Mouse (Mus musculus) midbrain, embryonic 15.5 days (tissue): Measurements from ENCODE around the gene Epha4. TPM values are rescaled to one million over a fixed set of nuclear protein-coding genes. Genes with fewer than 3 reads are reported as not detected.

ENCODE experiments used
- ATAC-seq: fragments of 200-750 bp; cut with Nextera tagmentation; replicated peaks from 2 replicates; pipeline ENCODE4 v1.8.0; 2017; ENCODE audit warnings: moderate TSS enrichment
- H3K27ac ChIP-seq: fragments of 300-500 bp; sonication (generic); 2 replicates; pipeline ENCODE4 v1.5.1; 2015; ENCODE audit warnings: mild to moderate bottlenecking, inconsistent platforms
- H3K27me3 ChIP-seq: fragments of 300-500 bp; sonication (generic); replicated peaks from 2 replicates; pipeline ENCODE4 v1.6.1; 2015; ENCODE audit warnings: inconsistent platforms
- H3K36me3 ChIP-seq: fragments of 300-500 bp; sonication (generic); replicated peaks from 2 replicates; pipeline ENCODE4 v1.6.1; 2015; ENCODE audit warnings: inconsistent platforms
- H3K4me1 ChIP-seq: fragments of 300-500 bp; sonication (generic); 2 replicates; pipeline ENCODE4 v1.6.1; 2015; ENCODE audit warnings: inconsistent platforms
- H3K4me2 ChIP-seq: fragments of 300-500 bp; sonication (generic); 2 replicates; pipeline ENCODE4 v1.6.1; 2015; ENCODE audit warnings: inconsistent platforms, mild to moderate bottlenecking, moderate library complexity
- H3K4me3 ChIP-seq: fragments of 300-500 bp; sonication (generic); 2 replicates; pipeline ENCODE4 v1.5.1; 2015; ENCODE audit warnings: mild to moderate bottlenecking, inconsistent platforms
- H3K9ac ChIP-seq: fragments of 300-500 bp; sonication (generic); 2 replicates; pipeline ENCODE4 v1.6.1; 2015; ENCODE audit warnings: mild to moderate bottlenecking, inconsistent platforms
- H3K9me3 ChIP-seq: fragments of 300-500 bp; sonication (generic); 2 replicates; pipeline ENCODE4 v1.6.1; 2016; ENCODE audit warnings: inconsistent platforms
- WGBS: fragments of 180-500 bp; shearing (Covaris S2); methylation state at CpG from one replicate; pipeline ENCODE4 v1.1.7; 2015; ENCODE audit warnings: mixed read lengths; 5-methylcytosine and 5-hydroxymethylcytosine counted together
- polyA plus RNA-seq: library from polyadenylated mRNA; unstranded; fragments of >200 nt; fragmentation: Nextera tagmentation; extraction: Ambion mirVana; gene quantifications from 2 replicates; pipeline ENCODE4 v1.2.1, GENCODE M21; 2015

Gene Epha4
- polyA plus RNA-seq, 1 experiment from 2014 or later = 38.5 TPM

- peaks cover 14% of the 10 kb centered on the region for H3K4me1 ChIP-seq
- no peak for ATAC-seq
- H3K4me3 ChIP-seq = no peak overlapping the region
- no peak overlapping the region for H3K9ac ChIP-seq
- H3K4me2 ChIP-seq = no peak overlapping the region
- H3K36me3 ChIP-seq = no peaks in the 10 kb centered on the region
- H3K27me3 ChIP-seq = no peaks in the 10 kb centered on the region
- no peaks in the 10 kb centered on the region for H3K9me3 ChIP-seq
- 88% methylated on average over 1 of the region's 1 CpGs for WGBS
- H3K27ac ChIP-seq = no peak overlapping the region
Observed at GRCm38 (mm10) chr1:77447061-77447614, 67.8 kb downstream of the Epha4 start.

- no peak overlapping the region for H3K4me2 ChIP-seq
- whole genome bisulfite sequencing = 78% methylated on average over 12 of the region's 12 CpGs
- H3K9ac ChIP-seq = no peak overlapping the region
- ATAC-seq = no peak
- H3K27me3 ChIP-seq = no peaks in the 10 kb centered on the region
- no peaks in the 10 kb centered on the region for H3K9me3 ChIP-seq
- H3K36me3 ChIP-seq = no peaks in the 10 kb centered on the region
- peaks cover 16% of the 10 kb centered on the region for H3K4me1 ChIP-seq
- no peak overlapping the region for H3K27ac ChIP-seq
- no peak overlapping the region for H3K4me3 ChIP-seq
Observed at GRCm38 (mm10) chr1:77446438-77446837, 68.5 kb downstream of the Epha4 start.

GRCm38 (mm10) chr1:77444648-77445047 is 70.2 kb downstream of the Epha4 start:
- Histone ChIP-seq H3K36me3 (no peaks in the 10 kb centered on the region), H3K4me3 (no peak overlapping the region), H3K4me2 (no peak overlapping the region), H3K27ac (peak overlapping the region; percentile 60), H3K9ac (no peak overlapping the region), H3K27me3 (no peaks in the 10 kb centered on the region), H3K9me3 (no peaks in the 10 kb centered on the region), H3K4me1 (peaks cover 26% of the 10 kb centered on the region)
- WGBS = 67% methylated on average over 9 of the region's 9 CpGs
- no peak for ATAC-seq

- WGBS = 14% methylated on average over 4 of the region's 4 CpGs
- no peaks in the 10 kb centered on the region for H3K36me3 ChIP-seq
- no peak overlapping the region for H3K27ac ChIP-seq
- no peak for ATAC-seq
- H3K4me2 ChIP-seq = no peak overlapping the region
- no peak overlapping the region for H3K9ac ChIP-seq
- H3K27me3 ChIP-seq = no peaks in the 10 kb centered on the region
- H3K4me1 ChIP-seq = peaks cover 34% of the 10 kb centered on the region
- no peaks in the 10 kb centered on the region for H3K9me3 ChIP-seq
- H3K4me3 ChIP-seq = no peak overlapping the region
Observed at GRCm38 (mm10) chr1:77441987-77442386, 72.9 kb downstream of the Epha4 start.

- ATAC-seq = no peak
- Histone ChIP-seq H3K9ac (no peak overlapping the region), H3K4me2 (no peak overlapping the region), H3K27ac (no peak overlapping the region), H3K4me1 (peaks cover 40% of the 10 kb centered on the region), H3K36me3 (no peaks in the 10 kb centered on the region), H3K27me3 (no peaks in the 10 kb centered on the region), H3K9me3 (no peaks in the 10 kb centered on the region), H3K4me3 (no peak overlapping the region)
- 8% methylated on average over 4 of the region's 4 CpGs for WGBS
Observed at GRCm38 (mm10) chr1:77441401-77441800, 73.5 kb downstream of the Epha4 start.

GRCm38 (mm10) chr1:77440512-77440911 is 74.4 kb downstream of the Epha4 start:
- Histone ChIP-seq H3K4me3 (no peak overlapping the region), H3K27me3 (no peaks in the 10 kb centered on the region), H3K9me3 (no peaks in the 10 kb centered on the region), H3K4me1 (peaks cover 42% of the 10 kb centered on the region), H3K27ac (no peak overlapping the region), H3K4me2 (no peak overlapping the region), H3K36me3 (no peaks in the 10 kb centered on the region), H3K9ac (no peak overlapping the region)
- WGBS = 17% methylated on average over 10 of the region's 10 CpGs
- ATAC-seq = no peak

GRCm38 (mm10) chr1:77439383-77440074 is 75.4 kb downstream of the Epha4 start:
- H3K4me2 ChIP-seq = no peak overlapping the region
- ATAC-seq = no peak
- peaks cover 35% of the 10 kb centered on the region for H3K4me1 ChIP-seq
- H3K9me3 ChIP-seq = no peaks in the 10 kb centered on the region
- H3K9ac ChIP-seq = no peak overlapping the region
- H3K36me3 ChIP-seq = no peaks in the 10 kb centered on the region
- no peaks in the 10 kb centered on the region for H3K27me3 ChIP-seq
- WGBS = 92% methylated on average over 3 of the region's 3 CpGs
- H3K4me3 ChIP-seq = no peak overlapping the region
- H3K27ac ChIP-seq = no peak overlapping the region

- Histone ChIP-seq H3K36me3 (no peaks in the 10 kb centered on the region), H3K4me2 (no peak overlapping the region), H3K4me3 (no peak overlapping the region), H3K4me1 (peaks cover 31% of the 10 kb centered on the region), H3K9me3 (no peaks in the 10 kb centered on the region), H3K9ac (no peak overlapping the region), H3K27ac (no peak overlapping the region), H3K27me3 (no peaks in the 10 kb centered on the region)
- 78% methylated on average over 4 of the region's 4 CpGs for WGBS
- ATAC-seq = no peak
Observed at GRCm38 (mm10) chr1:77438639-77439038, 76.2 kb downstream of the Epha4 start.

- Histone ChIP-seq H3K27ac (peak overlapping the region; percentile 6; the same call in 1 of the 2 replicates), H3K36me3 (no peaks in the 10 kb centered on the region), H3K4me1 (peaks cover 31% of the 10 kb centered on the region), H3K27me3 (no peaks in the 10 kb centered on the region), H3K4me2 (no peak overlapping the region), H3K9ac (no peak overlapping the region), H3K9me3 (no peaks in the 10 kb centered on the region), H3K4me3 (no peak overlapping the region)
- ATAC-seq = no peak
- WGBS = 61% methylated on average over 10 of the region's 10 CpGs
Observed at GRCm38 (mm10) chr1:77437881-77438610, 76.8 kb downstream of the Epha4 start.

GRCm38 (mm10) chr1:77435045-77435444 is 79.8 kb downstream of the Epha4 start:
- Histone ChIP-seq H3K4me3 (no peak overlapping the region), H3K36me3 (no peaks in the 10 kb centered on the region), H3K9ac (no peak overlapping the region), H3K4me1 (peaks cover 20% of the 10 kb centered on the region), H3K27ac (no peak overlapping the region), H3K4me2 (no peak overlapping the region), H3K9me3 (no peaks in the 10 kb centered on the region), H3K27me3 (no peaks in the 10 kb centered on the region)
- 11% methylated on average over 4 of the region's 4 CpGs for WGBS
- no peak for ATAC-seq

GRCm38 (mm10) chr1:77433148-77433547 is 81.7 kb downstream of the Epha4 start:
- H3K36me3 ChIP-seq = no peaks in the 10 kb centered on the region
- ATAC-seq = no peak
- no peak overlapping the region for H3K27ac ChIP-seq
- H3K4me2 ChIP-seq = no peak overlapping the region
- H3K4me1 ChIP-seq = peaks cover 17% of the 10 kb centered on the region
- no peaks in the 10 kb centered on the region for H3K9me3 ChIP-seq
- H3K27me3 ChIP-seq = no peaks in the 10 kb centered on the region
- H3K4me3 ChIP-seq = no peak overlapping the region
- WGBS = over 99% methylated on average over 3 of the region's 3 CpGs
- no peak overlapping the region for H3K9ac ChIP-seq

- H3K27me3 ChIP-seq = no peaks in the 10 kb centered on the region
- 93% methylated on average over 2 of the region's 2 CpGs for WGBS
- no peak overlapping the region for H3K9ac ChIP-seq
- ATAC-seq = no peak
- no peaks in the 10 kb centered on the region for H3K36me3 ChIP-seq
- no peak overlapping the region for H3K4me3 ChIP-seq
- peaks cover 12% of the 10 kb centered on the region for H3K4me1 ChIP-seq
- no peak overlapping the region for H3K27ac ChIP-seq
- H3K9me3 ChIP-seq = no peaks in the 10 kb centered on the region
- no peak overlapping the region for H3K4me2 ChIP-seq
Observed at GRCm38 (mm10) chr1:77432489-77432888, 82.4 kb downstream of the Epha4 start.
